Mouse (Mus musculus) left cerebral cortex, postnatal 10 days (tissue): ENCODE measurements at regions not wholly inside any gene's neighbourhood (a gene's known extent, or its start where the extent isn't known, plus 50 kb on each side); places are given as distances from the start of the nearest gene placed in this dataset.
A peak's percentile ranks its signal among the peaks of the same experiment; 100 is the strongest.

ENCODE experiments used
- DNase-seq, 2 experiments: peaks; one replicate each; pipeline ENCODE4 v3.0.0; 2021 to 2022; ENCODE audit warnings: low spot score in 2 of 2, mixed read lengths in 1 of 2; ENCODE audit errors: extremely low spot score in 1 of 2
- intact Hi-C: fragments of 180-260 bp; cut with DNase I; formaldehyde crosslinking; loops from one replicate; pipeline ENCODE4 v1.15.1; 2025

DNA sequence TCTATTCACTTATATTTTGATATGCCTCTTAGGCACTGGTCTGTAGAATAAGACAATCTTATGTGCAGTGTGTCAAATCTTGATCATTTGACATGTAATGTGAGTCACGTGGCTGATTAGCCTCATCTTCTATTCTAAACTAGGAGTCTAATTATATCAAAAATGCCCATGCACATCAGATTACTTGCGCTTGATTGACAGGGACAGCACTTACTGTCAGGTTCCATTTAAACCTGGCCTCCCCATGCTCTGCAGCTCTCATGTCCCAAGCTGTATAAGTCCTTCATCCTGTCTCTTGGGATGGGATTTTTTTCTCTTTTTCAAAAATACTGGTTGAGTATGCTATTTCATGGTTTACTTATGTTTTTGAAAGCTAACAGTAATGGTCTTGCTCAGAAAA, 425.7 kb downstream of the Epha5 start:
- DNase-seq = no peak
- intact Hi-C loops = no loop called here

DNA sequence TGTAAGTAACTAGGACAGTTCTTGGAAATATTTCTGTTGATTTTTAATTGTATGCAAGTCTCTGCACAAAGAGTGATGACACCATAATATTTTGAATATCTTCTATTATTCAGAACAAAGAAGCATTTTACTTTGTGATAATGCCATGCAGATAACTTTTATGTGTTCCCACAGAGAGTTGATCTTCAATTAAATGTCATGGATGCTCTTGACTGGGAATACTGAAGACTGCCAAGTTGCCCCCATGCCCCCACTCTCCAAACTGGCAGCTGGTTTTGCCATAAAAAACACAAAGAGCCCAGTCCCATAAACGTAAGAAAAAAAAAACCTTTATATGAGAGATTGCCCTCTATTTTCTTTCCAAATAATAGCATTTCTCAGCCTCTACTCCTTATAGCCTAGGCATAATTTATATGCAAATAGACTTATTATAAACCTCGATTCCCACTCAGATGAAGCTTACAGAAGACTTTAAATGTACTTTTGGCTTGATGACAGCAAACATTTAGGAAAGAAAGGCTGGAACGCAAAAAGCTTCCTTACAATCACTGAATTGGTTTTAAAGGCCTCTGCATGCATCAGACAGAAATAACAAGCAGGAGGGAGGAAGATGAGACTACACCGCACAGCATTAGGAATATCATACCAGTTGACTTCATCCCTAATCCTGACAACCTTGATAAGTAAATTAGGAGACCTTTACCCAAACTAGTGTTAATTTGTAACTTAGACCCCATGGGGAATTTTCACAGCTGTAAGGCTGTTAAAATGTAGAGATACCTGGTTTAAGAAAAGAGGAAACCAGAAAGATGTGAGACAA, 426.3 kb downstream of the Epha5 start:
- no peak for DNase-seq

DNA sequence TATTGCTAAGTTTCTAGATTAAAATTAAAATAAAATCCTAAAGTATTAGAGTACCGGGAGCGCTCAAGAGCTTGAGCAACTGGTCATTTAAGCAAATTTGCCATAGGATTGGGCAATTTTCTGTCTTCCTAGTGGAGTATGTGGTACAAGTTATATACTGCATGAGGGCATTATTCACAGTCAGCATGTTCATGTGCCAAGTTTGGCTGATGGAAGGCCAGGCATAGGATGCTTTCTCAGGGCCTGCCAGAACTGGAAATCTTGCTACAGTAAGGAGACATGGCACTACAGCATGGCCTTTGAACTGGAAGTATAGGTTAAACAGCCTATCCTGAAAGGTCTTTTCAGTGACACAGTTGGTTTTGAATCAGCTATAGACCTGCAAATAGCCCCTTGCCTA, 455.6 kb downstream of the Epha5 start:
- intact Hi-C loops = no loop called here

More for the DNA sequence above, 426.3 kb downstream of the Epha5 start:
- intact Hi-C loops = no loop called here

DNA sequence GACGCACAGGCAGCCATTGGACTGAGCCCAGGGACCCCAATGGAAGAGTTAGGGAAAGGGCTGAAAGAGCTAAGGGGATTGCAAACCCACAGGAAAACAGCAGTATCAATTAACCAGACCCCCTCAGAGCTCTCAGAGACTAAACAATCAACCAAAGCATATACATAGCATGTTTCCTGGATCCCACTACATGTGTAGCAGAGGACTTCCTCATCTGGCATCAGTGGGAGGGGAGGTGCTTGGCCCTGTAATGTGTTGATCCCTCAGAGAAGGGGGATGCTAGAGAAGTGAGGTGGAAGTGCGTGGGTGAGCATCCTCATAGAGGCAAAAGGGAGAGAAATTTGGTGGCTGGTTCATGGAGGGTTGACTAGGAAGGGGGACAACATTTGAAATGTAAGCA, 458.4 kb downstream of the Epha5 start:
- DNase-seq = no peak

More for the DNA sequence above, 455.6 kb downstream of the Epha5 start:
- DNase-seq = no peak

DNA sequence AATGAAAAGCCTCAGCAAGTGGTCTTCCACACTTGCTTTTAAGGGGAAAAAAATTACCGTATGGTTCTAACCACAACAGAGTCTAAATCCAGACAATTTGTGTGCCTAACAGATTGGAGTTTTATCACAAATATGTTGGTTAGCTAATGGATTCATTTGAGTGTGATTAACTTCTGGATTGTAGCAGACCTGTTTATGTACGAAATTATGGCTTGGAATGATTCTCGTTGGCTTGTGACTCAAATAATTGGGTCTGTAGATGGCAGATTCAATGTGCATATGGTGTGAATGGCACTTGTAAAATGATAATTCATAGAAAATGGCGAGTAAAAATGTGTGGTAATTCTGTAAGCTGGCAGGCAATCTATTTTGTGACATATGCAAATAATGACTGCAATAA, 459.0 kb downstream of the Epha5 start:
- intact Hi-C loops = no loop called here
- DNase-seq = peak in 1 of 2 experiments; percentile 1

More for the DNA sequence above, 458.4 kb downstream of the Epha5 start:
- intact Hi-C loops = no loop called here
